Mouse (Mus musculus) heart, adult 9 months (tissue): Measurements from ENCODE around the gene Pafah1b2.
A peak's percentile ranks its signal among the peaks of the same experiment; 100 is the strongest.

Experiments used
- DNase-seq, 2 experiments: peaks; one replicate each; pipeline ENCODE4 v3.0.0; 2022; ENCODE audit warnings: low spot score in 2 of 2

The Pafah1b2 gene

DNA sequence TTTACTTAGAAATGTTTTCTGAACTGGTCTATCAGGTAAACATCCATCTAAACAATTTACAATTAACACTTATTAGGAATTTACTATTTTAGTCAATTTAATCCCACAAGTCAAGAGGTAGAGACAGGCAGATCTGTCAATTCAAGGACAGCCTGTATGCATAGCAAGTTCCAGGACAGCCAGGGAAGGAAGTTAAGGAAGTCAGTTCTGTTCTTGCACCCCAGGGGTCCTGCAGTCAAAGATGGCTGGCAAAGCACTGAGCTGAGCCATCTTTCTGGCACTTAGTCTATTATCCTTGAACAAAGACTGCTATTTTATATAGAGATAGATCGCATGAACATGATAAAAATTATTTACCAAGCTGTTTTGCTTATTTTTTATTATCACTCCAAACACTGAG is 31.9 kb downstream of the Pafah1b2 start:
- DNase-seq = no peak

DNA sequence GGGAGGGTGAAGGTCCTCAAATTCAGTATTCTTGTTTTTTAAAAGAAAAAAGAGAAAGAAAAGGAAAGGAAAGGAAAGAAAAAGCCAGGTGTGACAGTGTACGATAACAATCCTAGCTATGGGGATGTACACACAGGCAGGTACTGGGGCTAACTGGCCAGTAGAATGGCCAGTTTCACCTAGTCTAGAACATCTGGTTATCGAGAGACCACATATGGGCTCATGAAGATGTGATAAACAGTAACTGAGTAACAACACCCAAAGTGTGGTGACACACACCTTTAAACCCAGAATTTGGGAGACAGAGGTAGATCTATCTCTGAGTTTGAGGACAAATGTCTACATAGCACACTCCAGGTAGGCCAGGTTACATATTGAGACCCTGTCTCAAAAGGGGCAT is 32.7 kb downstream of the Pafah1b2 start:
- no peak for DNase-seq

DNA sequence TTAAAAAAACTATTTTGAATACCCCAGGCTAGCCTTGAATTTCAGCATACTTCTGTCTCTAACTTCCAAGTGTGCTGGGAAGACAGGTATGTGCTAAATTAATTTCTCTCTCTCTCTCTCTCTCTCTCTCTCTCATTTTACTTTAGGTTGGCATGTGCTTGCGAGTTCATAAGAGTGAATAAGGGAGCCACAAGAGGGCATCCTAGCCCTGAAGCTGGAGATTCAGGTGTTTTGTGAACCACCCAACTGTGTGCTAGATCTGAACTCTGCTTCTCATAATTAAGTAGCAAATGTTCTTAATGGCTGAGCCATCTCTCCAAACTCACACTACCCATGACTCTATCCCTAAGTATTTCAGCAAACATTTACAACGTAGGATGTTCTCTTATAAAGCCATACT is 35.6 kb downstream of the Pafah1b2 start:
- no peak for DNase-seq

DNA sequence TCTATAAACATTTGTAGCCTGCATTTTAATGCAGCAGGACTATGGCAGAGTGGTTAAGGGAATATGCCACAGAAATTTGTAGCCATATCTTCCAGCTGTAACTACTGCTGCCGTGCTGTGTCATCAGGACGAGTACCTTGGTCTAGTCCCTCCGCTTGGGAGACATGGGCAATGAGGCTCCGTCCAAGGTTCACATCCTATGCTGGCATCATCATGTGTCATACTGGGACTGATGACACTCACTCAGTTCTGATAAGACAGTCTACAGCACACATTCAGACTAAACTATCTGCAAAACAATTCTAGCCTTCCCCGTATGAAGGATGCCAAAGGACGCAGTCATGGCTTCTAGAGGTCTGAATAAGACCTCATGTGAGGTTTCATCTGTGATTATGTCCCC is 48.9 kb downstream of the Pafah1b2 start:
- DNase-seq = no peak

DNA sequence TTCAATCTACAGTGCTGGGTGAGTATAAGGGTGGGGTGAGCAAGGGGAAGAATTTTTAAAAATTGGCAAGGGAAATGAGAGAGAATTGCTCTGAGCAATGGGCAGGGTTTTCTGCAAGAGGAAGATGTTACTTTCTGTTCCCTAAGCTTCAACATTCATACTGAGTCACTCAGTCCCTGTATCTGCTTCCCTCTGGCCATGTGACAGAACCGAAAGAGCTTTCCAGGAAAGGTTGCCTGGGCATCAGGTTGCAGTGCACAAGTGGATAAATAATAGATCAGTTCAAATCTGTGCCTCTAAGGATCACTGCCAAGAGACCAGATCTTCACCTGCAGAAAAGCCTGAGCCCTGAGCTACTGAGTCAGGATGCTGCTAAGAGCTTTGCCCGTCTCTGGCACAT is 50.6 kb downstream of the Pafah1b2 start:
- DNase-seq = peak; percentile 34 to 61

DNA sequence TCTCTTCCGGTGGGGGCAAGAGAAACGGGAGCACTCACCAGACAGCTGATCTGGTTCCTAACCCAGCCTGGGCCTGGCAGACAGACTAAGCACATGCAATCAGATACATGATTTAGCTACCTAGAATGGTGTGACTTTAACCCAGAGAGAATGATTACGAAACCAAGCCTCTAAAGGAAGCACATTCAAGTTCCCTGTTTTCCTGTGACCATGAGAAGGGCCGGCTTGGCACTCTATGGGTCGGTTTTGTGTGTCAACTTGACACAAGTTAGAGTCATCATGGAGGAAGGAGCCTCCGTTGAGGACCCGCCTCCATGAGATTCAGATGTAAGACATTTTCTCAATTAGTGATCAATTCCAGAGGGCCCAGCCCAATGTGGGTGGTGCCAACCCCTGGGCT is 52.8 kb downstream of the Pafah1b2 start:
- no peak for DNase-seq

DNA sequence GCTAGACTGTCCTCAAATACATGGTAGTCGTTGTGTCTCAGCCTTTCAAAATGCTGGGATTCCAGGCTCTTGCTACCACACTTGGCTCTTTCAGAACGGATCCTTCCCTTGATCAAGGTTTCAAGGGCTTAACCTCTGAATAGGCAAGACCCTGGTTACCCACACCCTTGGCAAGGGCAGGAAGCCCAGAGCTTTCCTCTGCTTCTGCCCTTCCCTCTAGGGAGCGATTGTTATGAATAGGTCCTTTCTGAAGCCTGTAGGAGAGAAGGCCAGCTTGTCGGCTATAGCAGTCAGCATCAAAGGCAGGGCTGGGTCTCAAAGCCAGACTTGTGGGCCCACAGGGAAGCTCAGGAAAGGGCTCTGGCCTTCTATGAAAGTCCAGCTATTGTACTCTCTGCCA is 53.6 kb downstream of the Pafah1b2 start:
- no peak for DNase-seq

DNA sequence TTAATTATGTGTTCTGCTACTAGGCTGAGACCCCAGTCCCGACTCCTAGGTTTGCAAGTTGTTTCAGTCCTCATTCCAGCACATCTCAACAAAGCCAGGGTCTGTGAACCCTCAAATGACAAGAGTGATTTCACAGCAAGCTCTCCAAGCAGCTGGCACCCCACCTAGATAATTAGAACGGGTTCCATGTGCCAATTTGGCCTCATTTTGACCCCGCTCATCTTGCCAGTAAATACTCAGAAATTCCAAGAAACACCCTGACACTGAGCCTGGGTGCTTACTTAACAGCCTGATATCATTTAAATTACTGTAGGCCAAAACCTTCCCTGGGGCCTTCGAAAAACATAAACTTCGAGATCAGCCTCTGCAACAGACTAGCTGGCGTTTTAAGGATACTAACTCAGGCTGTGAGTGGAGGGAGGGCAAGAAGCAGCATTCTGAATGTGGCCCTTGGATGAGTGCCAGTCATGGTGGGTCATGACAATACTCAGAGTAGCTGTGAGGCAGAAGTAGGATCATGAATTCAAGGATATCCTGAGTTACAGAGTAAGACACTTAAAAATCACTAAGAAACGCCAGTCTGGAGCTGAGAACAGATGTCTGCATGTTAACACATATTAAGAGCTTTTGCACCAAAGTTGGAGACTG is 54.3 kb downstream of the Pafah1b2 start:
- peak in 1 of 2 experiments; percentile 28 for DNase-seq

DNA sequence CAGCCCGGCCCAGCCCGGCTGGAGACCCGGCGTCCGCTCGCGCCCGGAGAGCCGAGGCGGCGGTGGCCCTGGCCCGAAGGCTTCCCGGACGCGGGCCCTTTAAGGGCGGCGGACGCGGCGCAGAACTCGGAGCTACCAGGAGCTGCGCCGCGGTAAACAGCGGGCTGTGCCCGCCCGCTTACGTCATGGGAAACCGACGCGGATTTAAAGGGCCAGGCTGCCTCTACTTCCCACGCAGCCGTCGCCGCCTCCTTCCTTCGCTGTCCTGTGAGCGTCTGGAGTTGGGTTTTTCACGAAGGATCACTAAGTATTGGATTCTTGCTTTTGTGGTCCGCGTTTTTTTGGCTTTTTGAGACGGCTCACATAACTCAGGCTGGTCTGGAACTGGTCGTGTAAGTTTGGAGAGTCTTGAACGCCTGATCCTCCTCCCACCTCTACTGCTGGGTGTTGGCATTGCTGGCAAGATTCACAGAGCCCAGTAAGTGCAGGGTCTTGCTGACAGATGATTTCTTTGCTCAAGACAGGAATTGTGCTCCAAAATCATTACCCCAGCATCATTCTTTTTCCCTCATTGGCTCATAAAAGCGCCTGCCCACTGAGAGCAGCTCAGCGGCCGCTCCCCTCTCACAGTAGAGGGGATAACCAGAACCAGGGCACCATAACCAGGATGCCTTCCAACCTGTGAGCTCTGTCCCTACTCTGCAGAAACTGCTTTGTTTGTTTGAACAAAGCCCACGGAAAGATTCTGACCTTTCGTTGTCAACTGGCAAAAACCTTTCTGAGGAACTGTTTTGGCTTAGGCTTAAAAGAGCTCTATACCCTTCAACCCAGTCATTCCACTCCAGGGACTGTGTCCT is 57.2 kb downstream of the Pafah1b2 start, which contains the start of gene Sidt2:
Gene Sidt2, minus strand, starts transcription at position 152 of the 857 bp plus-strand sequence.
- DNase-seq = peak; percentile 88 to 92

DNA sequence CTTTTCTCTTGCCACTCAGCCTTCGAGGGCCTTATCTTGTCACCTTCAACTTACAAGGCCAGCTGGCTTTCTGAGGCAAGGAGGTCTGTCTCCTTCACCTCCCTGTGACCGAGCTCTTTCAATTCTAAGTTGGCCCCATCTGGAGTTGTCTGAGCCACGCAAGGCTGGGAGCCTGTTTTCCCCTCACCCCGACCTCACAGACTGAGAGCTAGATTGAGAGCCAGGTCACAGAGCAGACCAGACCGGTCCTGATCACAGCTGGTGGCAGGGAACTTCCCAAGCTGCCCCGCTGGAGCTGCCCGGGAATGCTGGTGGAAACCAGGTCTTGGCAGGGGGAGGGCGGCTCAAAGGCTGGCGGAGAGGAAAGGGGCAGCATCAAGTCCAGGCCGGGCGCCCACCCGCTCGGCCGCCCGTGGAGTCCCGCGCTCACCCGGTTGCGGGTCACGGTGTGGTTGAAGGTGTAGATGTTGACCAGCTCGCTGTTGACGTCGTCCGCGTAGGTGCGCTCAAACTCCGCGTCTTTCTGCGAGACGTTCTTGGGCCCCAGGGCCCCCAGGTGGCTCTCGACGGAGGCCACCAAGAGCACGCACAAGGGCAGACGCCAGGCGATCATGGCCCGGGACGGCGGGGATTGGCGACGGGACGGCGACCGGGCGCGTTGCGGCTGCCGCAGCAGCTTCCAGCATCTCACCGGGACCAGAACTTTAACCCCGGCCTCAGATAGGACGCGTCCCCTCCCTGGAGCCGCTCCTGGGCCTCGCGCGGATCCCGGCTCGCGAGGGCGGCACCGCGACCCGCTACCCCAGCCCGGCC is 58.0 kb downstream of the Pafah1b2 start:
- DNase-seq = peak in 1 of 2 experiments; percentile 51

DNA sequence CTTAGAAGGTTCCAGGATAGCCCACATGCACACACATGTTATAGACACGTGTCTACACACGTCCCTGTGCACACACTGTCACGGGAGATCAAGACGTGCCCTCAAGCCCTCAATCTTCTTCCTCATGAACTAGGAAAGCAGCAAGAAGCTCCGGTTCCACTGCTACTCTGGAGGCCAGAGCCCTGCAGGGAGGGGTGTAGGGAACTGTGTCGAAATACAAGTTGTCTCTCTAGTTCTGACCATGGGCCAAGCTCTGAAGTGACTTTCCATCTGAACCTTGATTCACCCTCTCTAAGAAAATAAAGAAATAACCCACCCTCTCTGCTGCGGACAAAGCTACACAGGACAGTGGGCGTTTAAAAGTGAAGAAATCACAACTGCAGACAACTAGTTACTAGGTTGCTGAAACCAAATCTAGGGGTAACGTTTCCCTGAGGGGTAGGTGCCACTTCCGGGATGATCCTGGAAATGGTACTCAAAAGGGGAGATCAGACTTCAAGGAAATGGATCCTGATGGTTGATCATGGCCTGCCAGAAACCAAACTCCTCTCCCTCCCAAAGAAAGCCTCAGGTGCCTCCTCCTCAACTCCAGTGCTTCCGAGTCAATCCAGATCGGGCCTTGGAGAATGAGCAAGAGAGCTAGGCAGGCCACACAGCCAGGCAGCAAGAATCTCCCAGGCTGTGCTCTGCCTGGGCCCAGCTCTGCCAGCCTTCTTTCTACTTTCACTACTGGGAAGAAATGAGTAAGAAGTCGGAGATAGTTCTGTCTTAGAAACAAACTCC is 58.8 kb downstream of the Pafah1b2 start:
- peak in 1 of 2 experiments; percentile 28 for DNase-seq

DNA sequence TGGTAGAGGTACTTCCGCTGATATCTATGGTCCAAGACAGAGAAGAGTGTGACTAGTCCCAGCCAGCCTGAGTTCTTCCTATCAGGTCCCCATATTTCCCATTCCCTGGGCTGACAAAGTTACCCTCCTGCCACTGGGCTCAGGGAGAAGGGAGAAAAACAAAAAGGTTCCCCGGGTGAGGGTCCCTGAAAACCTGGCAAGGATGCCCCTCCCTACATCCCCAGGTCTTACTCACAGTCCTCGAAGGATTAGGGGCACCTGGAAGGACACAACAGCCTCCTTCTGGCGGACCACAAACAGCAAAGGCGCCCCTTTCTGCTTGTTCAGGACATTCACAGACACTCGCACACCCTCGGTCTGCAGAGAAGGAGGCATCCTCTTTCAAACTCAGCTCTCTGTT is 59.6 kb downstream of the Pafah1b2 start:
- DNase-seq = no peak

DNA sequence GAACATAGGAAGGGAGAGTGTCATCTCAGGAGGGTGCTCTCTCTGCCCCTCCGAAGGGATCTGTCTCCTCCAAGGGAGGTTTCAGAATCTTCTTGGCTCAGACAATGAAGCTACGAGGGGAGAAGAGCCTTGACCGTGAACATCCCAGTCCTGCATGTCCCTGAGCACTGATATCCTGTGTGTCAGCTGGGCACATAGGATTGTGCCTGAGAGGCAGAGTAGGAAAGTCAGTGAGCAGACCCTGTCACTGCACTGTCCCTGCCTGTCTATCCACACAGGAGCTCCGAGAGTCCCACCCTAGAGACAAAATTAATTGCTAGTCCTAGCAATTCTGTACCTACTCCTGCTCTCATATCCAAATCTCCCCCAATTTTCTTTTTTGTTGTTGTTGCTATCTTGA is 60.4 kb downstream of the Pafah1b2 start:
- no peak for DNase-seq

DNA sequence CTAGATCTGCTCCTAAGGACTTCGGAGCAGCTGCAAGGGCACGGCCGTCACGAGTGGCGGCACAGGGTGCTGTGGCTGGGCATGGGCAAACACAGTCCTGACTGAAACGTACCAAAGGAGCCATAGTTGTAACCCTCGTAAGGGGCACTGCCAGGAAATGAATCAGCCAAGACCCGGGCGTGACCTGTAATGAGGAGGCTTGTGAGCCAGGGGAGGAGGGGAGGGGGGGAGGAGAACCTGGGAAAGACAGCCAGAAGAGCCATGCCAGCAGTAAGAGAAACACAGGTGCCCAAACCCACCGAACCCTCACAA is 65.7 kb downstream of the Pafah1b2 start:
- no peak for DNase-seq

DNA sequence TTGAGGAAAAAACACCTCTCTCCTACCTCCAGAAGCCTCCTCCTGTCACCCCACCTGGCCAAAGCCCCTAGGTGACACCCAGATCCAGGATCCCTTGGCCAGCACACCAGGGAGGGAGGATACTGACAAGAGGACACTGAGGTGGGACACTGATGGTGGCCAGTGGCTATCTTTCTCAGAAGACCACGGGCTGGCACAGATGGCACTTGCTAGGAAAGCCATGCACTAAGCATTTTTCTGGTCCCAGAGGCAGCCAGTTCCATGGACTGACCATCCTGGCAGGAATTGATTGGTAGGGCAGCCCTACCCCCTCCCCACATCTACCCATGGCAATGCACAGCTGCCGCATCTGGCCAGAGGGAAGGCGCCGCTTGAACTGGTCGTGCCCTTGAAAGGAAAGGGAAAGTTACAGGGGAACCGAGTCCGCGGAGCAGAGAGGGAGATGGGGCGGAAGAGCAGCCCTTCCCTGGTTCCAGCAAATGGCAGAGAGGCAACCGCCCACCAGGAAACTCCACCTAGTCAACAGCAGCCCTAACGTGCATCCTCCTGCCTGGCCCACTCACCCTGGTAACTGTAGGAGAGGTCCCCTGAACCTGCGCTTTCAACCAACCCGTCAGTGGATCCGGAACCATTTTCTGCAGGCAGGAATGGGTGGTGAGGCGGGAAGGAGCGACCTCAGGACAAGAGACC is 66.2 kb downstream of the Pafah1b2 start:
- no peak for DNase-seq

DNA sequence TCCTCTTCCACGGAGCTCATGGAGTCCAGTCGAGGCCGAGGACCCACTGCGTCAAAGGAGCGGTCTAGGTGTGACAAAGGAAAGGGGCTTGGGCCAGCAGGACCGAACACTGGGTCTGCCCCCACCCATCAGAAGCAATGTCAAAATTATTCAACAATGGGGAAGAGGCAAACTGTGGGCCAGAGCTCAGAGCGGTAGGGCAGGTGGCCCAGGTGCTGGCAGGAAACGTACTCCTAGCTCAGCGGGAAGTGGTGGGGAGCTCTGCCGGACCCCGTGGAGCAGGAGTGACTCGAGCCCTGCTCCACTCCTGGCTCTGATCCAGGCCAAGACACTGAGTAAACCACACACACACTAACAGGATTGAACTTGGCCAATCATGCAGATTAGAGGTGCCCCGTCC is 66.8 kb downstream of the Pafah1b2 start:
- DNase-seq = no peak

DNA sequence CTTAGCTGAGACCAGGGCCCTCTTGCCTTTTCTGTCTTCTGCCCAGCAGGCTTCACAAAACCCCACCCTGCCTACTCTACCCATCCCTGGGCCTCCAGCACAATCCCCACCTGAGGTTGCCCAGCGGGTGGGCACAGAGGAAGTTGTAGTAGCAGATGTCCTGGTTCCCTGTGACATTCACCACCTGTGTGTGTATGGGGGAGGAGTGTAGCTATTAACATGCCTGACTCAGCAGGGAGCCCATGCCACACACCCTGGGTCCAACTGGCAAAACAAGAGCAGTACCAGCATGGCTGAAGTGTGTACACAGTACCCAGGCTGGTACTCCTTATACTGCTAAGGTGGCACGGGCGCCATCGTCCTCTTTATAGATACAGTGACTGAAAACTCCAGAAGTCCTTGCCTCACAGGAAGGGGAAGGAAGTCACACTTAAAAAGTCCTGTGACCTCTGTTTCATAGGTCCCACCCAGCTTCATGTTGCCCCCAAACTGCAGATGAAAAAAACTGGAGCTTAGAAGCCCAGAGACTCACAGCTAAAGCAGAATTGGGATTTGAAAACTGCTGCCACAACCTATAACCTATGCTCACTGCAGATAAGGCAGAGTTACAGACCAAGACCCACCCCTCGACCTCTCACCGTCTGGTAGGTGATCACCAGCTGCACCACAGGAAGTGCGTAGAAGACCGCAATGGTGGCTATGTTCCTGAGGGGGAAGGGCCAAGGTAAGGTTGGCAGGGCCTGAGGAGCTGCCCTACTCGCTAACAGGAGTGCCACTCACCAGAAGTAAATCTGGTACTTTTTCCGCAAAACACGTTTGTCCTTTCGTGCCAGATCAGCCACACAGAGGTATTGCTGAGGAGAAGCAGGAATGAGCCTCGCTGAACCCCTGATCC is 67.7 kb downstream of the Pafah1b2 start:
- DNase-seq = no peak

DNA sequence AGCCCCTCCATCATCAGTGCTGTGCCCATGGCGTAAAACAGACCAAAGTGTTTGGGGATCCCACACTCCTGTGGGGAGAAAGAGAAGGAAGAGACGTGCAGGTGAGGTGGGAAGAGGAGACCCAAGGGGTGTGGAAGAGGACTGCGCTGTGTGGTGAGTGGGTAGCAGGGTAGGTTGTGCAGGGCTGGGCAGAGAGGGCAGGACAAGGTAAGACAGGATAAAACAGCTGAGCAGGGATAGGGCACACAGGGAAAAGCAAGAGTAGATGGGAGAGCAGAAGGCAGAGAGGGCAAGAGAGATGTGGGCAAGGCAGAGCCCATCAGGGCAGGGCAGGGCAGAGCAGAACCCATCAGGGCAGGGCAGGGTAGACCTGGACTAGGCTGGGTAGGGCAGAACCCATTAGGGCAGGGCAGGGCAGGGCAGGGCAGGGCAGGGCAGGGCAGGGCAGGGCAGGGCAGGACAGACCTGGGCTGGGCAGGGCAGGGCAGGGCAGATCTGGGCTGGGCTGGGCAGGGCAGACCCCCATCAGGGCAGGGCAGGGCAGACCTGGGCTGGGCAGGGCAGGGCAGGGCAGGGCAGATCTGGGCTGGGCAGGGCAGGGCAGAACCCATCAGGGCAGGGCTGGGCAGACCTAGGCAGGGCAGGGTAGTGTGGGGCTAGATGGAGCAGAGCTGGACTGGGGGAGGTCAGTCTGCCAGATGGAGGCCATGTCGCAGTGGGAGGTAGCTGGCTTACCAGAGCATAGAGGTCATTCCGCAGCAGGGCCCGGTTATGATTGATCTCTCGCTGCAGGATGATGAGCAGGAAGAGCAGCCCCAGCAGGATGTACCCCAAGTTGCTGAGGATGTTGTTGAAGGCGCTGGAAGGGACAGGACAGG is 68.6 kb downstream of the Pafah1b2 start:
- DNase-seq = no peak

DNA sequence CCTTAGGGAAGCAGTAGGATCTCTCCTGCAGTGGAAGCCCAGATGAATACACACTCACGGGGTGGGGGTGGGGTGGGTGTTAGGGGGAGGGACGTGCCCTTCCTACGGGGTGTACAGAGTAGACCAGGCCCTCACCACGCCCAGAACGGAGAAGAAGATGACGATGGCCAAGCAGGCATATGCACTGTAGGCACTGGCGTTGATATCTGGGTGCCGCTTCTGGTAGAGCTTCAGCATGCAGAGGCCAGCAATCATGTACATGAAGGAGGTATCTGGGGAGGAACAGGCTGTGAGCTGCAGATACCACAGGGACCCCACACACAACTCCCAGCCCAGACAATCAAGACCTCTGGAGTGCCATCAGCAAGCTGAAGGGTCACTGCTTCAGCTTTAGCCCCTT is 69.6 kb downstream of the Pafah1b2 start:
- DNase-seq = no peak
